Mouse (Mus musculus): Measurements from ENCODE around the gene Csta1.

- TF ChIP-seq CTCF (IDR thresholded peaks at IDR 0.05; ENCODE audit: low read depth, low read length) (no peak), POLR2A (IDR thresholded peaks at IDR 0.05; ENCODE audit: borderline replicate concordance, low read depth, low read length) (no peak)
Observed at GRCm38 (mm10) chr16:36094079-36094478, 37.0 kb downstream of the Csta1 start.
